Mouse (Mus musculus) CH12.LX (cell line): ENCODE results near the gene Pigh.

Experiments used
- BHLHE40 ChIP-seq: IDR thresholded peaks from 2 replicates; pipeline ENCODE4 v1.6.1; 2011; ENCODE audit warnings: mild to moderate bottlenecking, low read depth, low read length, improper control_type of control experiment
- CHD2 ChIP-seq: IDR thresholded peaks from 2 replicates; pipeline ENCODE4 v1.6.1; 2011; ENCODE audit warnings: low read length, improper control_type of control experiment
- CTCF ChIP-seq, 2 experiments: IDR thresholded peaks in 1 of 2; conservative IDR thresholded peaks in 1 of 2; 2 replicates each; pipeline ENCODE4 v1.5.1; 2011 to 2012; ENCODE audit warnings: low read depth in 2 of 2, low read length in 2 of 2, improper control_type of control experiment in 1 of 2, inconsistent platforms in 1 of 2, mild to moderate bottlenecking in 1 of 2, moderate library complexity in 1 of 2
- ETS1 ChIP-seq: conservative IDR thresholded peaks from 2 replicates; pipeline ENCODE4 v1.6.1; 2012; ENCODE audit warnings: low read depth, mild to moderate bottlenecking, inconsistent platforms, low read length, improper control_type of control experiment, moderate library complexity
- HCFC1 ChIP-seq: IDR thresholded peaks from 2 replicates; pipeline ENCODE4 v1.6.1; 2012; ENCODE audit warnings: low read depth, mild to moderate bottlenecking, inconsistent platforms, low read length, improper control_type of control experiment
- JUND ChIP-seq: conservative IDR thresholded peaks from 2 replicates; pipeline ENCODE4 v1.6.1; 2011; ENCODE audit warnings: low read depth, low read length, improper control_type of control experiment
- MAZ ChIP-seq: IDR thresholded peaks from 2 replicates; pipeline ENCODE4 v1.6.1; 2012; ENCODE audit warnings: low read depth, mild to moderate bottlenecking, inconsistent platforms, low read length, improper control_type of control experiment, moderate library complexity
- POLR2A ChIP-seq: IDR thresholded peaks from 2 replicates; pipeline ENCODE4 v1.6.1; 2011; ENCODE audit warnings: low read depth, mild to moderate bottlenecking, improper control_type of control experiment, low read length
- RCOR1 ChIP-seq: conservative IDR thresholded peaks from 2 replicates; pipeline ENCODE4 v1.6.1; 2012; ENCODE audit warnings: low read depth, mild to moderate bottlenecking, inconsistent platforms, low read length, improper control_type of control experiment

DNA sequence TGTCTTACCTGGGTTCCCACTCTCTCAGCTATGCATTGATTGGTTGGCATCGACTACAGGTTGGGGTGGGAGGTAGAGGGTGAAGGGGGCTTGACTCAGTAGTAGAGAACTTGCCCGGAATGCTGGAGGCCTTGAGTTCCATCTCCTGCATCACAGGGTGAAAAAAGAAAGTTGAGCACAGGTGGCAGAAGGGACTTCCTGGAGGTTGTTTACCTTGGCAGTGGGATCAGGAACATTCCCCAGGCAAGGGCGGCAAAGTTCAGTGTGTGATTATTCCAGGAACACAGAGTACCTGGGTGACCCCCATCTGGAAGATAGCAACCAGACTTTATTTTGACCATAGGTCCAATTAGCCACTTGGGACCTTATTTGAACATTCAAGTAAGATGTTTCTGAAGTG lies 14.3 kb upstream of the Pigh start:
- TF ChIP-seq POLR2A (no peak), JUND (no peak), ETS1 (no peak), BHLHE40 (no peak), MAZ (no peak), CTCF (conservative IDR thresholded peaks at IDR 0.05 in 1 of 2, IDR thresholded peaks at IDR 0.05 in 1 of 2; ENCODE audit: low read depth in 2 of 2, low read length in 2 of 2) (no peak), RCOR1 (no peak), CHD2 (no peak), HCFC1 (no peak)
